Mouse (Mus musculus) heart, embryonic 14.5 days (tissue): ENCODE measurements around the gene Gpr162. TPM values are rescaled to one million over a fixed set of nuclear protein-coding genes. Genes with fewer than 3 reads are reported as not detected.
"Not testable (repeated sequence)": the region's sequence is repeated elsewhere in the genome, so short reads cannot be mapped to it uniquely, and the experiment has no call there.

Source experiments
- ATAC-seq: fragments of 200-750 bp; cut with Nextera tagmentation; 2 replicates; pipeline ENCODE4 v1.8.0; 2017; ENCODE audit warnings: low read depth, moderate TSS enrichment; ENCODE audit not compliant: insufficient number of reproducible peaks, insufficient read depth, low FRiP score
- H3K27ac ChIP-seq, 2 experiments: fragments of 200-500 bp in 1 of 2; fragments of 300-500 bp in 1 of 2; sonication (generic) in 1 of 2; replicated peaks in 1 of 2; 2 replicates each; pipeline ENCODE4 v1.5.1; 2012 to 2014; ENCODE audit warnings: low read depth in 2 of 2, low read length in 2 of 2, control low read depth in 1 of 2, mild to moderate bottlenecking in 1 of 2, mixed read lengths in 1 of 2; ENCODE audit not compliant: control insufficient read depth in 1 of 2, insufficient read depth in 1 of 2
- H3K27me3 ChIP-seq: fragments of 300-500 bp; sonication (generic); 2 replicates; pipeline ENCODE4 v1.6.1; 2014; ENCODE audit warnings: mild to moderate bottlenecking, low read length, control low read depth; ENCODE audit not compliant: control insufficient read depth, insufficient read depth
- H3K36me3 ChIP-seq: fragments of 300-500 bp; sonication (generic); 2 replicates; pipeline ENCODE4 v1.6.1; 2014; ENCODE audit warnings: mild to moderate bottlenecking, control low read depth, low read length, mixed read lengths; ENCODE audit not compliant: control insufficient read depth, insufficient read depth
- H3K4me1 ChIP-seq, 2 experiments: fragments of 200-500 bp in 1 of 2; fragments of 300-500 bp in 1 of 2; sonication (generic) in 1 of 2; 2 replicates each; pipeline ENCODE4 v1.6.1; 2012 to 2014; ENCODE audit warnings: low read length in 2 of 2, control low read depth in 1 of 2, mixed read lengths in 1 of 2; ENCODE audit not compliant: control insufficient read depth in 2 of 2, insufficient read depth in 2 of 2
- H3K4me2 ChIP-seq: fragments of 300-500 bp; sonication (generic); 2 replicates; pipeline ENCODE4 v1.6.1; 2014; ENCODE audit warnings: mild to moderate bottlenecking, low read length
- H3K4me3 ChIP-seq, 2 experiments: fragments of 200-500 bp in 1 of 2; fragments of 300-500 bp in 1 of 2; sonication (generic) in 1 of 2; 2 replicates each; pipeline ENCODE4 v1.5.1; 2012 to 2014; ENCODE audit warnings: low read length in 2 of 2, mild to moderate bottlenecking in 2 of 2, control low read depth in 1 of 2, low read depth in 1 of 2, moderate library complexity in 1 of 2; ENCODE audit not compliant: control insufficient read depth in 1 of 2, insufficient read depth in 1 of 2
- H3K9ac ChIP-seq: fragments of 300-500 bp; sonication (generic); 2 replicates; pipeline ENCODE4 v1.6.1; 2014; ENCODE audit warnings: mild to moderate bottlenecking, low read length
- H3K9me3 ChIP-seq: fragments of 300-500 bp; sonication (generic); 2 replicates; pipeline ENCODE4 v1.6.1; 2016; ENCODE audit warnings: low read length, control low read depth; ENCODE audit not compliant: control insufficient read depth
- WGBS: fragments of 180-500 bp; shearing (Covaris S2); extraction: QIAGEN DNeasy Blood & Tissue Kit; methylation state at CpG from one replicate; pipeline ENCODE4 v1.1.7; 2014; 5-methylcytosine and 5-hydroxymethylcytosine counted together
- polyA plus RNA-seq: library from polyadenylated mRNA; unstranded; fragments of >200 nt; fragmentation: Nextera tagmentation; extraction: Ambion mirVana; gene quantifications from 2 replicates; pipeline ENCODE4 v1.2.1, GENCODE M21; 2014

The Gpr162 gene
- polyA plus RNA-seq, 1 experiment from 2014 or later, result 0.86 TPM

DNA sequence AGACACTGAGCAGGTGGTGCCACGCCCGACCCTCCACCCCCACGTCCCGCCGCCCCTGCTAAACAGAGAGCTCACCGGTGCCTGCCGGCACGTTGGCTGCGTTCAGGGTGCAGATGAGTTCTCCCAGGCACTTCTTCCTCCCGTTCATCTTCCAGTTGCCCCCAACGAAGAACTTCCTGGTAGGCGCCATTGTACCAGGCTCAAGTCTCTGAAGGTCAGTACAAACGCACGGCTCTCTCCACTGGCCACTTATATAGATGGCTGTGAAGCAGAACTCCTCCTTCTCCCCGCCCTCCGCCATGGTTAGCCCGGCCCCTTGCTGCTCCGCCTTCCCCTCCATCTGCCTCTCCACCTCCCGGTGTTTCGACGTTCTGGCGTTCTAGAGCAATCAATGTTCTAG, 49.9 kb downstream of the Gpr162 start, which contains the start of gene Tpi1:
Gene Tpi1 (minus strand): TSS at position 364 of the 400 bp plus-strand sequence.
- peaks cover 68% of the 10 kb centered on the region for H3K36me3 ChIP-seq
- peak within 1 kb of the TSS; percentile 74 for H3K4me2 ChIP-seq
- no peaks in the 10 kb centered on the region for H3K27me3 ChIP-seq
- H3K9ac ChIP-seq, result peak within 1 kb of the TSS; percentile 99
- no peaks in the 10 kb centered on the region for H3K9me3 ChIP-seq
- peak within 1 kb of the TSS; percentile 95 to 99 for H3K27ac ChIP-seq
- peaks cover 18 to 36% of the 10 kb centered on the region in 2 experiments for H3K4me1 ChIP-seq
- 0% methylated on average over 22 of the region's 22 CpGs for WGBS
- peak within 1 kb of the TSS; percentile 59 to 90 for H3K4me3 ChIP-seq
- ATAC-seq, result peak; percentile 79

DNA sequence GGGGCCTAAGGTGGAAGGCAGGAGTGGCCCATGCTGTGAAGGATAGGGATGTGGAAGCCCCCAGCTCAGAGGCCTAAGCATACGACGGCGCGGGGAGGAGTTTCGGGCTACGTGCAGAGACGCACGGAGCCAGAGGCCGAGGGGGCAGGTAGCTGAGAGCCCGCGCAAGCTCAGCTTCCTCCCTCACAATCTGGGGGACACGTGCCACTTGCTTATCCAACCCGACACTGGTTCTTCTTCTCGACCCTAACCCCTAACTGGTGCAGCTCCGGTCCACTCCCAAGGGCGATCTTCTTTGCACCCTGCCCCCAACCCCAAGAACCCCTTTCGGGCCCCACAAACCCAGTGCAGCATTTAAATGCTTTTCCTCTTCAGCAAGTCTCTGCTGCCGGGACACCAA, 50.3 kb downstream of the Gpr162 start:
- Histone ChIP-seq H3K27ac (peak overlapping the region; percentile 95 to 99), H3K36me3 (peaks cover 64% of the 10 kb centered on the region), H3K4me1 (peaks cover 18 to 36% of the 10 kb centered on the region in 2 experiments), H3K9ac (peak overlapping the region; percentile 99), H3K9me3 (no peaks in the 10 kb centered on the region), H3K4me2 (peak overlapping the region; percentile 74), H3K4me3 (peak overlapping the region; percentile 59 to 90), H3K27me3 (no peaks in the 10 kb centered on the region)
- under 1% methylated on average over 18 of the region's 18 CpGs for WGBS
- peak; percentile 51 for ATAC-seq

DNA sequence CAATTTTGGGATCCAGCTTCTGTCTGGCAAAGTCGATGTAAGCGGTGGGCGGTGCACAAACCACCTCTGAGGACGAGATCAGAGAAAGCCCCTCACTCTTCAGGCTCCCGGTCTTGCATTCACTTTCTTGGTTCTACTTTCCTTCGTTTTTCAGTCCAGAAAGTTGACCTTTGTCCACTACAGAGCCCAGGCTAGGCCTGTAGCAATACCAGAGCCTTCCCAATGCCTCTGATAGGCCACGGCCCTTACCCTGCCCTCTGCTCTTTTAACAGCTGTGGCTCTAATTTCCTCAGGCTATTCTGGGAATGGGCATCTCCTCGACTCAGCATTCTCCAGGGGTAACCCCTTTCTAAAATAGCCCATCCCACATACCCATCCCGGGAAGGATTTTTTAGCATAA, 50.9 kb downstream of the Gpr162 start:
- ATAC-seq, result no peak
- H3K9me3 ChIP-seq, result no peaks in the 10 kb centered on the region
- H3K4me1 ChIP-seq, result peaks cover 23 to 42% of the 10 kb centered on the region in 2 experiments
- peak overlapping the region; percentile 99 for H3K9ac ChIP-seq
- peak overlapping the region; percentile 95 to 99 for H3K27ac ChIP-seq
- WGBS, result 13% methylated on average over 9 of the region's 9 CpGs
- no peaks in the 10 kb centered on the region for H3K27me3 ChIP-seq
- peaks cover 58% of the 10 kb centered on the region for H3K36me3 ChIP-seq
- peak overlapping the region; percentile 74 for H3K4me2 ChIP-seq
- H3K4me3 ChIP-seq, result peak overlapping the region; percentile 59 to 90

DNA sequence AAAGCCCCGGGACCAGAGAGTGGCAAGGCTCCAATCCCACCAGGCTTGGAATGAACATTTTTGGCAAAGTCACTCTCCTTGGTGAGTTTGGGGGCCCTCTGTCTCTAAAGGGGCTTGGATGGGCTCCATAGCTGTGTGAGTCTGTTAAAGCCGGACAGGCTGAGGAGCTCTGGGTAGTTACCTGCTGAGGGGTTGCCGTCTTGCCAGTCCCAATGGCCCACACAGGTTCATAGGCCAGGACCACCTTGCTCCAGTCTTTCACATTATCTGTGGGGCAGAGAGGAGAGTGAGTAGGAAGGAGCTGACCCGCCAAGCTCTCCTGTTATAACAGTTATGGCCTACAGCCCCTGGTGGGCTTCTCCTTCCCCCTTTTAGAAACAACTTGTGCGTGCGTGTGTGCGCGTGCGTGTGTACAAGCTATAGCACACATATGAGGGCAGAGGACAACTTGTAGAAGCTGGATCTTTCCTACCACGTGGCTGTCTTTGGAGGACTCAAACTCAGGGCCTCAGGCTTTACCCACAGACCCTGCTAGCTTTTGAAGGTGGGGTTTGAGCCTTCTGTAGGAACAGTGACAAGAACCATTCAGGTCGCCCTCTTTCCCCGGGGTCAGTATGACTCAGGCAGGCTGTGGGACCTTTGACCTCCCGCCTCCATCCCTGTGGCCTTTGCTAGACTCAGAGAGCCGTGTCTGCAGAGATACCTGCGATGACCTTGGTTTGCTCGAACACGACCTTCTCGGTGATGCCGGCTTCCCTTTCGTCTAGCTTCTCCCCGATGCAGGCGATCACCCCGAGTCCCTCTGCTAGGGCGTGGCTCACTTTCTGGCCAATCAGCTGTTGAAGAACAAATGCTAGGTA, 51.9 kb downstream of the Gpr162 start:
- H3K9ac ChIP-seq, result peak overlapping the region; percentile 99
- ATAC-seq, result no peak
- H3K4me1 ChIP-seq, result peaks cover 23 to 49% of the 10 kb centered on the region in 2 experiments
- H3K4me2 ChIP-seq, result peak overlapping the region; percentile 74
- WGBS, result 71% methylated on average over 24 of the region's 24 CpGs
- H3K9me3 ChIP-seq, result no peaks in the 10 kb centered on the region
- peaks cover 48% of the 10 kb centered on the region for H3K36me3 ChIP-seq
- H3K27ac ChIP-seq, result peak overlapping the region; percentile 95 to 99
- peak overlapping the region; percentile 59 to 90 for H3K4me3 ChIP-seq
- H3K27me3 ChIP-seq, result no peaks in the 10 kb centered on the region

DNA sequence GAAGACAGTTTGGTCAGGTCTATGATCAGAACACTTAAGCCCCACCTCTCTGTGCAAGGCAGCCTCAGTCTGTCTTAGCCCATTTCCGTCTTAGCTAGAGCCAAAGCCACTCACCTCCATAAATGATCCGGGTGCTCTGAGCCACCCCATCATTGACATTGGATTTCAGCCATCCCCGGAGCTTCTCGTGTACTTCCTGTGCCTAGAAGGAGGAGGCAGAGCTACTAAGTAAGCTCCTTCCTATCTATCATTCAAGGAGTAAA, 52.4 kb downstream of the Gpr162 start:
- Histone ChIP-seq H3K9me3 (no peaks in the 10 kb centered on the region), H3K27me3 (no peaks in the 10 kb centered on the region), H3K27ac (0 out of 4 replicates have a peak overlapping the region, but pooled peaks of 1 of the 2 experiments have one; percentile 99), H3K4me2 (peak overlapping the region; percentile 74; the same call in 1 of the 2 replicates), H3K36me3 (peaks cover 42% of the 10 kb centered on the region), H3K9ac (no peak overlapping the region; the same call in 1 of the 2 replicates), H3K4me3 (no peak overlapping the region), H3K4me1 (peaks cover 23 to 51% of the 10 kb centered on the region in 2 experiments)
- WGBS, result 54% methylated on average over 4 of the region's 4 CpGs
- no peak for ATAC-seq

DNA sequence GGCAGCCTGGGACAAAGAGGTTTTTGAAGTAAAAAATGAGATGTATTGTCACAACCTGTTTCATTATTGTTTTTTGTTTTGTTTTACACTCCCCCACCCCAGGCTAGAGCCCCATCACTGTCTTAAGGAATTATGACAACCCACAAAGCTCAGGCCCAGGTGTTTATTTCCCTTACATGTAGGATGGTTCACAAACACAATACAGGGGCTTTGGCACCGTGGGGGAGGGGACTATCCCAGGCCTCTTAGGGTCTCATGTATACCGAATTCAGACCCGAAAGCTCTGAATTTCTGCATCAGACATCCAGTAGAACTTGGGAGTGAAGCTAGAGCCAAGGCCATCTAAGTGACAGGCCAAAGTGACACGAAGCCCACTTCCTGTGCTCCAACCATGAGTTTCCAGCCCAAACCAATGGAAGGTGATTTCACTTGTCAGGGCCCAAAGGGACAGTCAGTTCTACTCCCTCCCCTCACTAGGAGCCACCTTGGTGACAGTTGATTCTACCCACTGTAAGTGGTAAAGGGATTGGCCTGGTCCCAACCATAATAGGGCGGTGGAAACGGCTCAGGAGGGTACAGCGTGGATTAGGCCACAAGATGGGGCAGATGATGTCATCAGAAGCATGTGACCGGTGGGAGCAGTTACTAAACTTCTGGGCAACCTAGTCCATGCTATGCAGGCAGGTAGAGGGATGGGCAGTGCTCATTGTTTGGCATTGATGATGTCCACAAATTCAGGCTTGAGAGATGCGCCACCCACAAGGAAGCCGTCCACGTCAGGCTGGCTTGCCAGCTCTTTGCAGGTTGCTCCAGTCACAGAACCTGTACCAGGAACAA, 53.0 kb downstream of the Gpr162 start:
- 72% methylated on average over 11 of the region's 11 CpGs for WGBS
- not testable (repeated sequence) for H3K4me3 ChIP-seq, H3K9me3 ChIP-seq, H3K9ac ChIP-seq, H3K27me3 ChIP-seq, ATAC-seq
- Histone ChIP-seq H3K27ac (peak overlapping the region in 1 of 2 experiments; percentile 96; a peak in 2 of 4 replicates), H3K4me1 (peaks cover 27 to 57% of the 10 kb centered on the region in 2 experiments), H3K36me3 (peaks cover 38% of the 10 kb centered on the region), H3K4me2 (peak overlapping the region; percentile 98; the same call in 1 of the 2 replicates)

DNA sequence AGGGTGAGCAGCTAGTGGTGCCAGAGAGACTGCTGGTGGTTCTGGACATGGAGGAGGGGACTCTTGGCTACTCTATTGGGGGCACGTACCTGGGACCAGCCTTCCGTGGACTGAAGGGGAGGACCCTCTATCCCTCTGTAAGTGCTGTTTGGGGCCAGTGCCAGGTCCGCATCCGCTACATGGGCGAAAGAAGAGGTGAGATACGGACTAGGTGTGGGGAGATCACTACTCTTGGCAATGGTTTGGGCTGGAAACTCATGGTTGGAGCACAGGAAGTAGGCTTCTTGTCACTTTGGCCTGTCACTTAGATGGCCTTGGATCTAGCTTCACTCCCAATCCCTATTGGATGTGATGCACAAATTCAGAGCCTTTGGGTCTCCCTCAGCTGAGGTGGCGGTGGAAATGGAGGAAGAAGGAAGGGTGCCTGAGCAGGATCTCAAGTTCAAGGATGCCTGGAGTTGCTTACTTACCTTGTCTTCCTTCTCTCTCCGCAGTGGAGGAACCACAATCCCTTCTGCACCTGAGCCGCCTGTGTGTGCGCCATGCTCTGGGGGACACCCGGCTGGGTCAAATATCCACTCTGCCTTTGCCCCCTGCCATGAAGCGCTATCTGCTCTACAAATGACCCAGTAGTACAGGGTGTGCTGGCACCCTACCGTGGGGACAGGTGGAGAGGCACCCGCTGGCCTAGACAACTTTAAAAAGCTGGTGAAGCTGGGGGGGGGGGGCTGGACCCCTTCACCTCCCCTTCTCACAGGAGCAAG, 53.8 kb downstream of the Gpr162 start:
- ATAC-seq, result 0 out of 2 replicates have a peak, but pooled peaks have one; percentile 0

More for the DNA sequence above, 53.8 kb downstream of the Gpr162 start:
- peak overlapping the region; percentile 68 to 76 for H3K4me3 ChIP-seq
- H3K27ac ChIP-seq, result peak overlapping the region; percentile 31 to 96
- H3K9me3 ChIP-seq, result no peaks in the 10 kb centered on the region
- H3K4me2 ChIP-seq, result peak overlapping the region; percentile 98
- 37% methylated on average over 14 of the region's 14 CpGs for WGBS
- peaks cover 27 to 62% of the 10 kb centered on the region in 2 experiments for H3K4me1 ChIP-seq
- no peaks in the 10 kb centered on the region for H3K27me3 ChIP-seq
- peaks cover 30% of the 10 kb centered on the region for H3K36me3 ChIP-seq
- H3K9ac ChIP-seq, result peak overlapping the region; percentile 91
